Mouse (Mus musculus) intestine, postnatal 0 days (tissue): Measurements from ENCODE around the gene Ninl. TPM values are rescaled to one million over a fixed set of nuclear protein-coding genes. Genes with fewer than 3 reads are reported as not detected.

ENCODE experiments used
- ATAC-seq: fragments of 200-750 bp; cut with Nextera tagmentation; 2 replicates; pipeline ENCODE4 v1.8.0; 2017; ENCODE audit warnings: mild to moderate bottlenecking, moderate TSS enrichment, moderate library complexity
- H3K27ac ChIP-seq: fragments of 300-500 bp; sonication (generic); 2 replicates; pipeline ENCODE4 v1.5.1; 2014; ENCODE audit warnings: mild to moderate bottlenecking, low read depth, low read length, moderate library complexity
- H3K27me3 ChIP-seq: fragments of 300-500 bp; sonication (generic); replicated peaks from 2 replicates; pipeline ENCODE4 v1.6.1; 2014; ENCODE audit warnings: low read length, mixed read lengths; ENCODE audit not compliant: control insufficient read depth, insufficient read depth
- H3K36me3 ChIP-seq: fragments of 300-500 bp; sonication (generic); 2 replicates; pipeline ENCODE4 v1.6.1; 2014; ENCODE audit warnings: mild to moderate bottlenecking, moderate library complexity; ENCODE audit not compliant: control insufficient read depth, insufficient read depth
- H3K4me1 ChIP-seq: fragments of 300-500 bp; sonication (generic); replicated peaks from 2 replicates; pipeline ENCODE4 v1.6.1; 2014; ENCODE audit warnings: antibody characterized with exemption, low read length, mixed read lengths; ENCODE audit not compliant: control insufficient read depth, insufficient read depth
- H3K4me2 ChIP-seq: fragments of 300-500 bp; sonication (generic); replicated peaks from 2 replicates; pipeline ENCODE4 v1.6.1; 2014; ENCODE audit warnings: low read depth, mild to moderate bottlenecking, moderate library complexity
- H3K4me3 ChIP-seq: fragments of 300-500 bp; sonication (generic); 2 replicates; pipeline ENCODE4 v1.5.1; 2014; ENCODE audit warnings: low read depth, low read length
- H3K9ac ChIP-seq: fragments of 300-500 bp; sonication (generic); 2 replicates; pipeline ENCODE4 v1.6.1; 2014; ENCODE audit warnings: mild to moderate bottlenecking, low read depth, low read length
- H3K9me3 ChIP-seq: fragments of 300-500 bp; sonication (generic); 2 replicates; pipeline ENCODE4 v1.6.1; 2016; ENCODE audit warnings: mixed run types; ENCODE audit not compliant: control insufficient read depth
- CTCF ChIP-seq: sonication (generic); IDR thresholded peaks from 2 replicates; pipeline ENCODE4 v1.5.1; 2016; ENCODE audit warnings: low read depth, mild to moderate bottlenecking, control low read depth, antibody characterized with exemption, moderate library complexity
- WGBS: fragments of 180-500 bp; shearing (Covaris S2); extraction: QIAGEN DNeasy Blood & Tissue Kit; methylation state at CpG from one replicate; pipeline ENCODE4 v1.1.7; 2014; 5-methylcytosine and 5-hydroxymethylcytosine counted together
- polyA plus RNA-seq: library from polyadenylated mRNA; unstranded; fragments of >200 nt; fragmentation: Nextera tagmentation; extraction: Ambion mirVana; gene quantifications from 2 replicates; pipeline ENCODE4 v1.2.1, GENCODE M21; 2015

Gene Ninl
- polyA plus RNA-seq, 1 experiment from 2014 or later, result 1.5 TPM

GRCm38 (mm10) chr2:150934659-150935058 lies 104.5 kb downstream of the Ninl start:
- no peaks in the 10 kb centered on the region for H3K36me3 ChIP-seq
- H3K9ac ChIP-seq, result no peak overlapping the region
- no peaks in the 10 kb centered on the region for H3K9me3 ChIP-seq
- H3K4me1 ChIP-seq, result no peaks in the 10 kb centered on the region
- H3K27me3 ChIP-seq, result no peaks in the 10 kb centered on the region
- WGBS, result 91% methylated on average over 4 of the region's 4 CpGs
- no peak for TF ChIP-seq CTCF
- H3K4me3 ChIP-seq, result no peak overlapping the region
- no peak for ATAC-seq
- no peak overlapping the region for H3K27ac ChIP-seq
- no peak overlapping the region for H3K4me2 ChIP-seq

GRCm38 (mm10) chr2:150933482-150933881 lies 105.7 kb downstream of the Ninl start:
- no peak overlapping the region for H3K27ac ChIP-seq
- H3K4me1 ChIP-seq, result no peaks in the 10 kb centered on the region
- no peaks in the 10 kb centered on the region for H3K27me3 ChIP-seq
- H3K36me3 ChIP-seq, result no peaks in the 10 kb centered on the region
- no peak for TF ChIP-seq CTCF
- no peaks in the 10 kb centered on the region for H3K9me3 ChIP-seq
- no peak overlapping the region for H3K4me2 ChIP-seq
- H3K4me3 ChIP-seq, result no peak overlapping the region
- 83% methylated on average over 19 of the region's 19 CpGs for WGBS
- no peak for ATAC-seq
- no peak overlapping the region for H3K9ac ChIP-seq

- H3K4me1 ChIP-seq, result no peaks in the 10 kb centered on the region
- no peak for ATAC-seq
- no peaks in the 10 kb centered on the region for H3K9me3 ChIP-seq
- no peak overlapping the region for H3K4me3 ChIP-seq
- no peaks in the 10 kb centered on the region for H3K27me3 ChIP-seq
- 78% methylated on average over 3 of the region's 3 CpGs for WGBS
- H3K9ac ChIP-seq, result no peak overlapping the region
- TF ChIP-seq CTCF, result no peak
- no peaks in the 10 kb centered on the region for H3K36me3 ChIP-seq
- H3K27ac ChIP-seq, result no peak overlapping the region
- no peak overlapping the region for H3K4me2 ChIP-seq
These were observed 108.4 kb downstream of the Ninl start for GRCm38 (mm10) chr2:150930806-150931205.

DNA sequence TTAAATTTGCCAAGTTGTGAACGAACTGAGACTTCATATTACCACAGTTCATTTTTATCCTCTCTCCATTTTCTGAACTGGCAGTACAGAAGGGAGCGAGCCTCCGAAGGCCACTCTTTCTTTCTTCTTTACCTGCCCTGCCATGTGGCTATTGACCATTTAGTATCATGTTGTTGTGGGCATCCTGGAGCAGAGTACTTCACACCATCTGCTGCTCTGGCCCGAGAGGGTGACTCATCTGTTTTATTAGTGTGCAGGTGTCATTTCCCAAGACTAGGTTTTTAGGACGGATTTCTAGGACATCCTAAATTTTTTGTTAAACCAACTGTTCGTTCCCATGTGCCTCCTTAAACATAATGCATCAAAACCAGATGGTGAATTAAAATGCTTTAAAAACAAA lies 110.0 kb downstream of the Ninl start:
- H3K27me3 ChIP-seq, result no peaks in the 10 kb centered on the region
- WGBS, result 78% methylated on average over 6 of the region's 6 CpGs
- no peak for ATAC-seq

DNA sequence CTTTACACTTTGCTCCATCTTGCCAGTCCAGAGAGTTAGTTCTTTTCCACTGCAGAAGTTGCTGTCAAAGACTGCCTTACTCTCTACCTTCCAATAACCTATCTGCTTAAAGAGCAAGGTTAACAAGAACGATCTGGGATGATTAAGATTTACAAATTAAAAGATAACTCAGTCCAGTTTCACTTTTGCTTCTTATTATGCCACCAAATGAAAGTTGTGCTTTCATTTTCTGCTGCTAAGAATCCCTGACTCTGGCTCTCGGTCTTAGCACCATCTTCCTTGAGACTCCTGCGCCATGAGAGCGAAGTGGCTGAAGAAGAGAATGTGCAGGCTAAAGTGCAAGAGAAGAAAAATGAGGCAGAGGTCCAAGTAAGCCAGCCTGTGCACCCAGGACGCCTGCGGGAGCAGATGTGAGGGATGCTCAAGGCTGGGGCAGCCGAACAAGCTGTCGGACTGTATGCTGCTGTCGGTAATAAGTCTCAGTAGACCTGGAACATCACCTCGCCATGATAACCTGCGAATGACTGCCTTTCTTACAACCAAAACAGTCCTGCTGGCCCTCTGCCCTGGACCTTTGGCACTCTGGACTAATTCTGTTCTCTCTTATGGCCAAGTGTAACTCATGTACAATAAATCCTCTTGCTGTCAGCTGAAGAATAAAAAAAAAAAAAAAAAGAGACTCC lies 112.0 kb downstream of the Ninl start:
- WGBS, result 88% methylated on average over 11 of the region's 11 CpGs
- ATAC-seq, result no peak
- Histone ChIP-seq H3K9me3 (no peaks in the 10 kb centered on the region), H3K4me1 (no peaks in the 10 kb centered on the region), H3K27ac (no peak overlapping the region), H3K9ac (no peak overlapping the region), H3K27me3 (no peaks in the 10 kb centered on the region), H3K36me3 (no peaks in the 10 kb centered on the region), H3K4me2 (no peak overlapping the region), H3K4me3 (no peak overlapping the region)
- no peak for TF ChIP-seq CTCF

More for the DNA sequence above, 110.0 kb downstream of the Ninl start:
- Histone ChIP-seq H3K36me3 (no peaks in the 10 kb centered on the region), H3K27ac (no peak overlapping the region), H3K4me3 (no peak overlapping the region), H3K9me3 (no peaks in the 10 kb centered on the region), H3K4me2 (no peak overlapping the region), H3K4me1 (no peaks in the 10 kb centered on the region), H3K9ac (no peak overlapping the region)
- TF ChIP-seq CTCF, result no peak

- WGBS, result 87% methylated on average over 7 of the region's 7 CpGs
- H3K4me1 ChIP-seq, result no peaks in the 10 kb centered on the region
These were observed 115.7 kb downstream of the Ninl start for GRCm38 (mm10) chr2:150923505-150923904.

More at GRCm38 (mm10) chr2:150923505-150923904, 115.7 kb downstream of the Ninl start:
- Histone ChIP-seq H3K27me3 (no peaks in the 10 kb centered on the region), H3K9ac (no peak overlapping the region), H3K4me2 (no peak overlapping the region), H3K27ac (no peak overlapping the region), H3K36me3 (no peaks in the 10 kb centered on the region), H3K9me3 (no peaks in the 10 kb centered on the region), H3K4me3 (no peak overlapping the region)
- TF ChIP-seq CTCF, result no peak
- ATAC-seq, result no peak
